Mouse (Mus musculus) liver, embryonic 14.5 days (tissue): ENCODE results near the gene Gm40460.
"Not testable (repeated sequence)": the region's sequence is repeated elsewhere in the genome, so short reads cannot be mapped to it uniquely, and the experiment has no call there.

Experiments used
- CTCF ChIP-seq: IDR thresholded peaks from 2 replicates; pipeline ENCODE4 v1.5.1; 2016; ENCODE audit warnings: antibody characterized with exemption, low read depth, control low read depth
- EP300 ChIP-seq: IDR thresholded peaks from 2 replicates; pipeline ENCODE4 v1.6.1; 2016; ENCODE audit warnings: antibody characterized with exemption, low read depth

DNA sequence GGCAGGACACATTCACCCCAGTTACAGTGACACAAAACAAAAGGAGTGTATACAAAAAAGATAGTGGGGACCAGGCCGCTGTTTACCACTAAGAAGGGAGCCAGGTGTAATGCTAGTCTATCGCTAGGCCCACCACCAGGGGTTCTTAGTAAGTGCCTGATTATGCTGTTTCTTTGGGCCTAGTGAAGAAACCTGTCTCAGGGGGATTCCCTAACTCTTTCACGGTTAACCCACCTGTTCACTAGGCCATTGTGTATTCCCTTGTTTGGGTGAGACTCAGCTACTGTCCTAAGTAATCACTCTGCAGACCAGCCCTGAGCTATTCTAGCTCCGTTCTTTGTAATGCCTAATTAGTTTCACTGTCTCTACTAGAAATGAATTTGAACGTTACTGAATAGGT lies 34.0 kb downstream of the Gm40460 start:
- not testable (repeated sequence) for TF ChIP-seq CTCF, EP300
